Mouse (Mus musculus) hindbrain, embryonic 16.5 days (tissue): Measurements from ENCODE around the gene Zfp280d. TPM values are rescaled to one million over a fixed set of nuclear protein-coding genes. Genes with fewer than 3 reads are reported as not detected.
A peak's percentile ranks its signal among the peaks of the same experiment; 100 is the strongest.

Experiments used
- ATAC-seq: fragments of 200-750 bp; cut with Nextera tagmentation; 2 replicates; pipeline ENCODE4 v1.8.0; 2017; ENCODE audit warnings: moderate TSS enrichment, moderate library complexity
- H3K27ac ChIP-seq: fragments of 300-500 bp; sonication (generic); 2 replicates; pipeline ENCODE4 v1.5.1; 2014; ENCODE audit warnings: low read depth, mild to moderate bottlenecking, control low read depth, low read length, moderate library complexity
- H3K27me3 ChIP-seq: fragments of 300-500 bp; sonication (generic); replicated peaks from 2 replicates; pipeline ENCODE4 v1.6.1; 2014; ENCODE audit warnings: low read length; ENCODE audit not compliant: control insufficient read depth, insufficient read depth
- H3K36me3 ChIP-seq: fragments of 300-500 bp; sonication (generic); 2 replicates; pipeline ENCODE4 v1.6.1; 2014; ENCODE audit warnings: mild to moderate bottlenecking, low read length, moderate library complexity, mixed read lengths; ENCODE audit not compliant: control insufficient read depth, insufficient read depth
- H3K4me1 ChIP-seq: fragments of 300-500 bp; sonication (generic); 2 replicates; pipeline ENCODE4 v1.6.1; 2014; ENCODE audit warnings: low read depth, low read length; ENCODE audit not compliant: control insufficient read depth, insufficient read depth
- H3K4me2 ChIP-seq: fragments of 300-500 bp; sonication (generic); 2 replicates; pipeline ENCODE4 v1.6.1; 2014; ENCODE audit warnings: mild to moderate bottlenecking, low read length, control low read depth, moderate library complexity
- H3K4me3 ChIP-seq: fragments of 300-500 bp; sonication (generic); 2 replicates; pipeline ENCODE4 v1.5.1; 2014; ENCODE audit warnings: mild to moderate bottlenecking, low read length, control low read depth, moderate library complexity
- H3K9ac ChIP-seq: fragments of 300-500 bp; sonication (generic); 2 replicates; pipeline ENCODE4 v1.6.1; 2014; ENCODE audit warnings: low read depth, mild to moderate bottlenecking, control low read depth, low read length, moderate library complexity
- H3K9me3 ChIP-seq: fragments of 300-500 bp; sonication (generic); 2 replicates; pipeline ENCODE4 v1.6.1; 2014; ENCODE audit warnings: mild to moderate bottlenecking, low read length, moderate library complexity; ENCODE audit not compliant: control insufficient read depth
- WGBS: fragments of 180-500 bp; shearing (Covaris S2); extraction: QIAGEN DNeasy Blood & Tissue Kit; methylation state at CpG from one replicate; pipeline ENCODE4 v1.1.7; 2014; 5-methylcytosine and 5-hydroxymethylcytosine counted together
- polyA plus RNA-seq: library from polyadenylated mRNA; unstranded; fragments of >200 nt; fragmentation: Nextera tagmentation; extraction: Ambion mirVana; gene quantifications from 2 replicates; pipeline ENCODE4 v1.2.1, GENCODE M21; 2015

Gene Zfp280d
- polyA plus RNA-seq, 1 experiment from 2014 or later = 31.3 TPM

DNA sequence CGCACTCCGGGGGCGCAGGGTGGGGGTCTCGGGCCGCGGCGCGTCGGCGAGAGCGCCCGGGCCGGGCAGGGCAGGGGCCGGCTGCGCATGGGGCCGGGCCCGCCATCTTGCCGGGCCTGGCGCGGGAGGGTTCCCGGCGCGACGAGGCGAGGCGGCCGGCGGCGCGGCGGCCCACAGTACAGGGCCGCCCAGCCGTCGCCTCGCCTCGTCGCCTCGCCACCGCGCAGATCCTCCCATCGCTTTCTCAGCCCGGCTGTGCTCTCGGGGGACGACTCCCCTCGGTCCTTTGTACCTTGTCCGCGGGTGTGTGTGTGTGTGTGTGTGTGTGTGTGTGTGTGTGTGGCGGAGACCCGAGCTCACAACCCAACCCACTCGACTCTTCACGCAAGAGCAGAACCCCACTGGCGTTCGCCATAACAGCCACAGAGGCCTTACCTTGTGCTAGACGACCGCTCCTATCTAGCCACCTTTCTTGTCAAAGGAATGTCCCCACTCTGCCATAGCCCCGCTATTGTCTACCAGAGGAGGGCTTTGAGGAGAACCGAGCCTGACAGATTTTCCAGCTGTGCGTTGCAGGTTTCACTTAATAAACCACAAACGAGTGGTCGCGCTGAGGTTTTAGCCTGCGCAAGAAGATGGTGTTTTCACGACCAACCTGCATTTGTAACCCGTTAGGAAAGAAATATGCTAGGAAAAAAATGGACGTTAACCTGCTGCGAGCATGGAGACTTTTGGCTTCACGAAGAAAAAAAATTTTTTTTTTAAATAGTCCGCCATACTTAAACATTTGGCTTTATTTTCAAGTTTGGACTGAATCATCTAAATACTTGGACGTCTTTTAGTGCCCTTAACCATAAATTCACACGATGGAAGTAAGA, 680 bp downstream of the Zfp280d start:
- Histone ChIP-seq H3K4me3 (peak overlapping the region; percentile 74), H3K4me1 (peaks cover 8% of the 10 kb centered on the region), H3K27ac (peak overlapping the region; percentile 100), H3K9me3 (no peaks in the 10 kb centered on the region), H3K36me3 (no peaks in the 10 kb centered on the region), H3K9ac (peak overlapping the region; percentile 93), H3K4me2 (peak overlapping the region; percentile 86), H3K27me3 (no peaks in the 10 kb centered on the region)
- peak; percentile 90 for ATAC-seq
- whole genome bisulfite sequencing = 2% methylated on average over 31 of the region's 70 CpGs

- peak overlapping the region; percentile 100 for H3K27ac ChIP-seq
- peak overlapping the region; percentile 93 for H3K9ac ChIP-seq
- peak overlapping the region; percentile 86 for H3K4me2 ChIP-seq
- peaks cover 8% of the 10 kb centered on the region for H3K4me1 ChIP-seq
- H3K4me3 ChIP-seq = peak overlapping the region; percentile 74
- ATAC-seq = no peak
- 32% methylated on average over 8 of the region's 8 CpGs for WGBS
- H3K27me3 ChIP-seq = no peaks in the 10 kb centered on the region
- H3K36me3 ChIP-seq = no peaks in the 10 kb centered on the region
- no peaks in the 10 kb centered on the region for H3K9me3 ChIP-seq
These were observed 1.4 kb downstream of the Zfp280d start for GRCm38 (mm10) chr9:72275979-72276500.

- Histone ChIP-seq H3K9me3 (no peaks in the 10 kb centered on the region), H3K27ac (no peak overlapping the region), H3K9ac (0 out of 2 replicates have a peak overlapping the region, but pooled peaks have one; percentile 22)
These were observed 2.3 kb downstream of the Zfp280d start for GRCm38 (mm10) chr9:72276941-72277340.

GRCm38 (mm10) chr9:72279943-72280342, 5.3 kb downstream of the Zfp280d start:
- Histone ChIP-seq H3K27me3 (no peaks in the 10 kb centered on the region), H3K36me3 (no peaks in the 10 kb centered on the region), H3K4me2 (no peak overlapping the region), H3K4me3 (no peak overlapping the region), H3K9ac (no peak overlapping the region), H3K9me3 (no peaks in the 10 kb centered on the region), H3K27ac (no peak overlapping the region), H3K4me1 (peaks cover 8% of the 10 kb centered on the region)
- 91% methylated on average over 4 of the region's 4 CpGs for WGBS
- ATAC-seq = no peak

More at GRCm38 (mm10) chr9:72276941-72277340, 2.3 kb downstream of the Zfp280d start:
- Histone ChIP-seq H3K27me3 (no peaks in the 10 kb centered on the region), H3K4me2 (peak overlapping the region; percentile 45), H3K4me1 (peaks cover 8% of the 10 kb centered on the region), H3K4me3 (no peak overlapping the region), H3K36me3 (no peaks in the 10 kb centered on the region)
- ATAC-seq = no peak

- H3K27ac ChIP-seq = no peak overlapping the region
- no peaks in the 10 kb centered on the region for H3K4me1 ChIP-seq
- no peak for ATAC-seq
- H3K9ac ChIP-seq = no peak overlapping the region
- no peak overlapping the region for H3K4me2 ChIP-seq
- H3K9me3 ChIP-seq = no peaks in the 10 kb centered on the region
- H3K4me3 ChIP-seq = no peak overlapping the region
- no peaks in the 10 kb centered on the region for H3K27me3 ChIP-seq
- 88% methylated on average over 2 of the region's 2 CpGs for WGBS
- H3K36me3 ChIP-seq = no peaks in the 10 kb centered on the region
These were observed 13.0 kb downstream of the Zfp280d start for GRCm38 (mm10) chr9:72287696-72288095.

GRCm38 (mm10) chr9:72288210-72288609, 13.6 kb downstream of the Zfp280d start:
- no peaks in the 10 kb centered on the region for H3K9me3 ChIP-seq
- no peaks in the 10 kb centered on the region for H3K4me1 ChIP-seq
- H3K4me3 ChIP-seq = no peak overlapping the region
- no peak overlapping the region for H3K27ac ChIP-seq
- H3K27me3 ChIP-seq = no peaks in the 10 kb centered on the region
- H3K4me2 ChIP-seq = no peak overlapping the region
- H3K36me3 ChIP-seq = no peaks in the 10 kb centered on the region
- H3K9ac ChIP-seq = no peak overlapping the region
- no peak for ATAC-seq
- 82% methylated on average over 2 of the region's 2 CpGs for WGBS

- H3K9me3 ChIP-seq = no peaks in the 10 kb centered on the region
- H3K27ac ChIP-seq = no peak overlapping the region
- no peaks in the 10 kb centered on the region for H3K27me3 ChIP-seq
- no peak overlapping the region for H3K4me3 ChIP-seq
- H3K36me3 ChIP-seq = no peaks in the 10 kb centered on the region
- WGBS = 95% methylated on average over 1 of the region's 1 CpGs
- H3K4me2 ChIP-seq = no peak overlapping the region
- no peak for ATAC-seq
- H3K9ac ChIP-seq = no peak overlapping the region
- H3K4me1 ChIP-seq = no peaks in the 10 kb centered on the region
These were observed 14.4 kb downstream of the Zfp280d start for GRCm38 (mm10) chr9:72289094-72289493.

GRCm38 (mm10) chr9:72294076-72294475, 19.4 kb downstream of the Zfp280d start:
- no peak for ATAC-seq

GRCm38 (mm10) chr9:72309765-72310164, 35.1 kb downstream of the Zfp280d start:
- Histone ChIP-seq H3K4me3 (no peak overlapping the region), H3K27me3 (no peaks in the 10 kb centered on the region), H3K4me2 (no peak overlapping the region), H3K36me3 (peaks cover 7% of the 10 kb centered on the region), H3K27ac (no peak overlapping the region), H3K9ac (no peak overlapping the region), H3K4me1 (no peaks in the 10 kb centered on the region), H3K9me3 (no peaks in the 10 kb centered on the region)
- 99% methylated on average over 2 of the region's 2 CpGs for WGBS
- no peak for ATAC-seq

More at GRCm38 (mm10) chr9:72294076-72294475, 19.4 kb downstream of the Zfp280d start:
- Histone ChIP-seq H3K27me3 (no peaks in the 10 kb centered on the region), H3K27ac (no peak overlapping the region), H3K9ac (no peak overlapping the region), H3K4me1 (no peaks in the 10 kb centered on the region), H3K9me3 (no peaks in the 10 kb centered on the region), H3K4me2 (no peak overlapping the region), H3K4me3 (no peak overlapping the region), H3K36me3 (no peaks in the 10 kb centered on the region)
